Mouse (Mus musculus) ovary, postnatal 10 days (tissue): ENCODE data around the gene Brd2.

Experiments used
- DNase-seq: peaks from one replicate; pipeline ENCODE4 v3.0.0; 2022; ENCODE audit warnings: low spot score

The Brd2 gene

GRCm38 (mm10) chr17:34110309-34110708 is 12.1 kb downstream of the Brd2 start:
- DNase-seq: no peak

DNA sequence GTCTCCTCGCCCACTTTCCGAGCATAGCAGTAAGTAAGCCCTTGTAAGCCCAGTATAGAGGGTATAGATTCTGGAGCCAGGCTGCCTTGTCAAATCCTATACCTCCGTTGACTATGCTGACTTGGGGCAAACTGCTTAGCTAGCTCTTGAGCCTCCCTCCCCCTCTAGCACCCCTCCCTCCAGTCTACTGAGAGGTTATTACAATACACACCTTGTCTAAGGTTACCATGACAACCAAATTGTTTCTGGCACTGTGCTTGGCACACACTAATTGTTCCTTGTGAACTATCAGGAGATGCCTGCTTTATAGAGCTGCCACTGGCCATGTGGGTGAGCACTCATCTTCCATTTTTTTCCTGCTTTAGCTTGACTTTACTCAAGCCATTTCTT is 12.6 kb downstream of the Brd2 start:
- no peak for DNase-seq

DNA sequence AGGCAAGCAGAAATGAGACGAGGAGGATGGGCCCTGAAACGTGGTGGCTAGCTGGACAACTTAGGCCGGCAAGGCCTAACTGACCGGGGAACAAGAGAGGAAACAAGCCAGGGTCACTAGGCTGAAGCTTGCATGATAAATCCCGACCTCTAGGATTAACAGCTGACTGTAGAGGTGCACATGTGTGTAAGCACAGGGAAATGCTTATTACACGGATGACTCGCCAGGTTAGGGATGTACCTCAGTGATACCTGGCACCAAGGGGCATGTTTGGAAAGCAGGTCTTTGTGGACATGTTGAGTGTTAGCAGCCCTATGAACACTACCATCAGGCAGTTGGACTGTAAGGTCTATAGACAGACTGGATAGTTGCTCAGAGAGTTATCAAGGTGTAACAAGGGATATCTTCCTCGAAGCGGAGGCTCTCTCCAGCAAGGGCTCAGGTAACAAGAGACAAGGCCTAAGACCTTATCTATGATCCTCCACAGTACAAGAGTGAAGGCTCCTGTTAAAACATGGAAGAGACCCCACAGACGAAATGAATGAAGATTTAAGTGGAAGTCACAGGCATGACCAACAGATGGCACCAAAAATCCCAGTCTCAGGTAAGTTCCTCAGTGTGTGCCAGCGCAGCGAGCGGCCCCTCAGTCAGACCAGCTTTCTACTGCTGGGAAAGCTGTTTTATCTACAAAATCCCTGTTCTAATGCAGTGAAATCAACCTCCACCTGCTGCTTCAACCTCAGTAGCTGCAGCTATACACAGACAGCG is 13.2 kb downstream of the Brd2 start:
- no peak for DNase-seq

DNA sequence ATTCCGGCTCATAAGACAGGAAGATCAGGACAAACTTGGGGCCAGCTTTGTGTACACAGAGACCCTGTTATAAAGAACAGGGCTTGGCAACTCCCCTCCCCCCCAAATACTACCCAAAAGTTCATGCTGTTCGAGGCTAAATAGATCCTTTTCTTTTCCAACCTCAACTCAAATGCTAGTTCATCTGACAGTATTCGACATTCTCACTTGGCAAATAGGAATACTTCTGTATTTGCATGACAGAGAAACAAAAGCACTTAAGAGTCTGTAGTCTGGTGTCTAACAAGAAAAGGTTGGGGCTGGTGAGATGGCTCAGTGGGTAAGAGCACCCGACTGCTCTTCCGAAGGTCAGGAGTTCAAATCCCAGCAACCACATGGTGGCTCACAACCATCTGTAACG is 14.0 kb downstream of the Brd2 start:
- no peak for DNase-seq

DNA sequence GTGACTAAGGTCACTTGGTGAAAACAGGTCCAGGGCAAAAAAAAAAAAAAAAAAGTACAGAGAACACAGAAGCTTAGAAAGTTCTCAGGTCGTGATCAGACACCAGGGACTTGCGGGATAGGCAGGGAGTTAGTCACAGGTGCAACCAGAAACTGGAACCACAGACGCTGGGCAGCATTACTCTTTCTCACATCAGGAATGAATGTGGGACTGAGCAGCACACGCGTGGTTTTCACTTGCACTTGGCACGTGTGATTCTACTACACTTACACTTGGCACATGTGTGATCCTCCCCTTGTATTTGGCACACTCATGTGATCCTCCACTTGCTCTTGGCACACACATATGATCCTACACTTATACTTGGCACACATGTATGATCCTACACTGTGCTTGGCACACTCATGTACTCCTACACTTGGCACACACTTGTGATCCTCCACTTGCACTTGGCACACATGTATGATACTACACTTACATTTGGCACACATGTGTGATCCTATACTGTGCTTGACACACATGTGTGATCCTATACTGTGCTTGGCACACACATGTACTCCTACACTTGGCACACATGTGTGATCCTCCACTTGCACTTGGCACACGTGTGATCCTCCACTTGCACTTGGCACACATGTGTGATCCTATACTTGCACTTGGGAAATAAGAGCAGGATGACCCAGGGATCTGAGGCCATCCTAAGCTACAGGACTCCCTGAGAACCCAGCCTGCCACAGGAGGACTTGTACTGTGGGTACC is 15.1 kb downstream of the Brd2 start:
- no peak for DNase-seq

- DNase-seq: no peak
Measured at GRCm38 (mm10) chr17:34106555-34106954, 15.9 kb downstream of the Brd2 start.

GRCm38 (mm10) chr17:34104804-34105203 is 17.6 kb downstream of the Brd2 start:
- no peak for DNase-seq

- no peak for DNase-seq
Measured at GRCm38 (mm10) chr17:34102831-34103230, 19.6 kb downstream of the Brd2 start.

DNA sequence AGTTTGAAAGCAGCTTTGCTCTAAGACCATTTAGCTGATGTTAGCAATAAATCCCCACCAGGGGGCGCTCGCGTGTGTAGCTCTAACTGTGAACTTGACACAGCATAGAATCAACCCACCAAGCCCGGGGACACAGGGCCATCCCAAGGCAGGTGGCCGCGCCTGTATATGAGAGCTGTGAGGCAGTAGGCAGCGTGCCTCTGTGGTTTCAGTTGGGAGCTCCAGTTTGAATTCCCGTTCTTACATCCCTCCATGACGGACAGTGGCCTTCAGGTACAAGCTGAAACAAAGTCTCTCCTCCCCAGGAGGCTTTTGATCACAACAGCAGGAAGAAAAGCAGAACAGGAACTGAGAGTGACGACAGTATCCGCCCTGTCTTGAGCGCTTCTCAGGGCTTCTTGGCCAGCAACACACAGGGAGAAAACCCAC is 20.8 kb downstream of the Brd2 start:
- DNase-seq: peak; percentile 94

DNA sequence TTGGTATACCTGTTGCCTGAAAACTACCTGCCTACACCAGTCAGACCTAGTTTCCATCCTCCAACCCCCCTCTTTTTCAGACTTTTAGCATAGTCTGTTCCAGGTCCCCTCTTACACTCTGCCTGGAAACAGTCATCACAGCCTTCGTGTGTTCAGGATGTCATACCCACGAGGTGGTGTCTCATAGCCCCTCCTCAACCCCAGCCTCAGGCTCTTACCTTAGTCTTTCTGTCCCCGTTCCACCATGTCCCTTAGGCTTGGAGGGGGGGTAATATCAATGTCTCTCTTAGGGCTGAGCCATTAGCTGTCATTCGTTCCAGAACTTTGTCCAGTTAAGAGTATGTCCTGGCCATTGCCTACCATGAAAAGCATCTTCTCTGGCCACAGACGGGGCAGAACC is 21.2 kb downstream of the Brd2 start:
- DNase-seq: no peak

DNA sequence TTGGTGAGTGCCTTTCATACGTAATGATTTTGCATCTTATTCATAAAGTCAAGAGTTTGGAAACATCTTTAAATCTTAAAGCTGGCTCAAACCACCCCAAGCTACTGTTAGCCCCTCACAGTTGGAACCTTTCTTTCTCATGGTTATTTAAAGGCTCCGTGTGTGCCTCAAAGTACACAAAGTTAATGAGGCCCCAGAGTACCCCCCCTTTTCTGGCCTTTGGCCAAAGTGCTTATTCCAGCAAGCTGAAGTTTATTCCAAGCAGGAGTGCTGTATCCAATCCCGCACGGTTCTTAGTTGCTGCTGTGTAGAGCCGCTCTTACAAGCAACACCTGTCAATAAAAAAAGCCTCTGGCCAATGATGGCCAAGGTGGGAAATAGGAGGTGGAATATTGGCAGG is 22.9 kb downstream of the Brd2 start:
- no peak for DNase-seq

- no peak for DNase-seq
Measured at GRCm38 (mm10) chr17:34098709-34099479, 23.5 kb downstream of the Brd2 start.

- DNase-seq: no peak
Measured at GRCm38 (mm10) chr17:34097272-34097671, 25.2 kb downstream of the Brd2 start.

- no peak for DNase-seq
Measured at GRCm38 (mm10) chr17:34096497-34097010, 25.9 kb downstream of the Brd2 start.

DNA sequence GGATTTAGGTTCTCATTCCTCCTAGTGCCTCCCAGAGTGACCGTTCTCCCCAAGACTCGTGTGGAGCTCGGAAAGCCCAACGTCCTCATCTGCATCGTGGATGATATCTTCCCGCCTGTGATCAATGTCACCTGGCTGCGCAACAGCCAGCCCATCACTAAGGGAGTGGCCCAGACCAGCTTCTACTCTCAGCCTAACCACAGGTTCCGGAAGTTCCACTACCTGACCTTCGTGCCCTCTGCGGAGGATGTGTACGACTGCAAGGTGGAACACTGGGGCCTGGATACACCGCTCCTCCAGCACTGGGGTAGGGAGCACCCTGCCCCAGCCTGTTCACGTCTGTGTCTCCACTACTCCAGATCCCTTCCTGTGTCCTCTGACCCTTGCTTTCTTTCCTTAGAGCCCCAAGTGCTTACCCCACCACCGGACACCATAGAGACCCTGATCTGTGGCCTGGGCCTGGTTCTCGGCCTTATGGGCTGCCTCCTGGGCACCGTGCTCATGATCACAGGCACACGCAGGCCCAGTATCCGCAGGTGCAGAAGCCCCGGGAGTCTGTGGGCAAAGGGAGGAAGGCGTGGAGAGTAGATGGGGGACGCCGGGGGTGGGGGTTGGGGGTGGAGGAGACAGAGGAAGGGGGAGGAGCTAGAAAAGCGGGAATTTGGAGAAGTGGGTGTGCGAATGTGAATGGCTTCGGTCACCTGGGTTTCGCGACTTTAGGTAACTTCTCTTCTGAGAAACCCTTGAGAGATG is 28.0 kb downstream of the Brd2 start:
- no peak for DNase-seq

- no peak for DNase-seq
Measured at GRCm38 (mm10) chr17:34093199-34093874, 29.1 kb downstream of the Brd2 start.

GRCm38 (mm10) chr17:34092197-34092875 is 30.1 kb downstream of the Brd2 start, which contains the start of gene H2-Oa:
Gene H2-Oa (plus strand): TSS chr17:34092340.
- no peak for DNase-seq

GRCm38 (mm10) chr17:34090923-34091322 is 31.5 kb downstream of the Brd2 start:
- DNase-seq: no peak

DNA sequence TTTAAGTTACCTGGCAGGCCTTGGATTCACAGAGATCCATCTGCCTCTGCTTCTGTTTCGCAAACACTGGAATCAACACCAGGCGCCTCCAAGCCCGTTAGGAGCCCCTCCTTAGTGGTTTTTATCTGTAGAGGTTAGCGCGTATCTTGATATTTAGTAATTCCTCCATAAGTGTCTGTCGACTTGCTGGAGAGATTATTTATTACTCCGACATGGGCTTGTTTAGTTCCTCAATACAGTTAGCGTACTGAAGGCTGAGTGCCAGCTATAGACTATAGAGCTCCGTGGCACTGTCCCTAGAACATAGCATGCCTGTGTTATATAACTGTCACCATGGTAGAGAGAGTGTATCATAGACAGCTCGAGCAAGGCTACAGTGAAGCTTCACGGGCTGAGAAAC is 34.3 kb downstream of the Brd2 start:
- DNase-seq: no peak

DNA sequence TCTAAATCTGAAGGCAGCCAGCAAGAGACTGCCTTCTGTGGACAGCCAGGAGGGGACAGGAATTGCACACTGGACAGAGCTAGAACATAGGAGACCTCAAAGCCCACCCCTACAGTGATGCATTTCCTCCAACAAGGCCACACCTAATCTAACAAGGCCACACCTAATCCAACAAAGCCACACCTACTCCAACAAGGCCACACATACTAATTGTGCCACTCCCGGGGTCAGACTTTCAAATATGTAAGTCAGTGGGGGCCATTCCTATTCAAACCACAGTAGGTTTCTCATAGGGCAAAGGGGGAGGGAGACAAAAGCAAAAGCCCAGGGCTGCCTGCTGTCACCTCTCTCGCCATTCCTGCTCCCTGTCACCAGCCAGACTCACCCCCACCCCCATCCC is 35.0 kb downstream of the Brd2 start:
- no peak for DNase-seq

DNA sequence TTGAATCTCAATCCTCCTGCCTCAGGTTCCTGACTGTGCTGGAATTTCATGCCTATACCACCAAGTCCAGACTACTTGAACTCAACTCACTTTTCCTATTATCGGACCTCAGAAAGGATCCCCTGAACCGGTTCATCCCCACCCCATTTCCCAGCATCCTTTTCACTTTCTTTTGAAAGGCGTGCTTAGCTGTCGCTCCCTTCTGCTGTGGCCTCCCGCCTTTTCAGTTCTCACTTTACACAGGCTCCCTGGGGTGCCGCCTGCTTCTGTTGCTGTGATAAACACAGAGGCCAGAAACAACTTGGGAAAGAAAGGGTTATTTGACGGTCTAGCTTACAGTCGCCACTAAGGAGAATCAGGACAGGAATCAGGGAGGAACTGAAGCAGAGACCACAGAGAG is 39.3 kb downstream of the Brd2 start:
- no peak for DNase-seq
